Mouse (Mus musculus) heart, embryonic 11.5 days (tissue): ENCODE measurements at regions not wholly inside any gene's neighbourhood (a gene's known extent, or its start where the extent isn't known, plus 50 kb on each side); places are given as distances from the start of the nearest gene placed in this dataset.

Source experiments
- ATAC-seq: fragments of 200-750 bp; cut with Nextera tagmentation; replicated peaks from 2 replicates; pipeline ENCODE4 v1.8.0; 2017; ENCODE audit warnings: moderate library complexity; ENCODE audit not compliant: insufficient number of reproducible peaks, low FRiP score, low TSS enrichment
- H3K27ac ChIP-seq: fragments of 300-500 bp; sonication (generic); 2 replicates; pipeline ENCODE4 v1.5.1; 2014; ENCODE audit warnings: mild to moderate bottlenecking, low read depth, low read length
- H3K27me3 ChIP-seq: fragments of 300-500 bp; sonication (generic); 2 replicates; pipeline ENCODE4 v1.6.1; 2014; ENCODE audit warnings: mild to moderate bottlenecking, low read length, mixed read lengths; ENCODE audit not compliant: control insufficient read depth, insufficient read depth
- H3K36me3 ChIP-seq: fragments of 300-500 bp; sonication (generic); 2 replicates; pipeline ENCODE4 v1.6.1; 2014; ENCODE audit warnings: mild to moderate bottlenecking, low read length, moderate library complexity, mixed read lengths; ENCODE audit not compliant: control insufficient read depth, insufficient read depth
- H3K4me1 ChIP-seq: fragments of 300-500 bp; sonication (generic); 2 replicates; pipeline ENCODE4 v1.6.1; 2014; ENCODE audit warnings: low read length; ENCODE audit not compliant: control insufficient read depth, insufficient read depth
- H3K4me2 ChIP-seq: fragments of 300-500 bp; sonication (generic); 2 replicates; pipeline ENCODE4 v1.6.1; 2014; ENCODE audit warnings: mild to moderate bottlenecking, moderate library complexity
- H3K4me3 ChIP-seq: fragments of 300-500 bp; sonication (generic); 2 replicates; pipeline ENCODE4 v1.5.1; 2014; ENCODE audit warnings: low read depth, low read length
- H3K9ac ChIP-seq: fragments of 300-500 bp; sonication (generic); 2 replicates; pipeline ENCODE4 v1.6.1; 2014; ENCODE audit warnings: mild to moderate bottlenecking, low read depth, low read length, moderate library complexity
- H3K9me3 ChIP-seq: fragments of 300-500 bp; sonication (generic); replicated peaks from 2 replicates; pipeline ENCODE4 v1.6.1; 2016; ENCODE audit warnings: low read length; ENCODE audit not compliant: control insufficient read depth
- WGBS: fragments of 180-500 bp; shearing (Covaris S2); extraction: QIAGEN DNeasy Blood & Tissue Kit; methylation state at CpG from one replicate; pipeline ENCODE4 v1.1.7; 2014; ENCODE audit not compliant: insufficient replicate concordance; 5-methylcytosine and 5-hydroxymethylcytosine counted together

DNA sequence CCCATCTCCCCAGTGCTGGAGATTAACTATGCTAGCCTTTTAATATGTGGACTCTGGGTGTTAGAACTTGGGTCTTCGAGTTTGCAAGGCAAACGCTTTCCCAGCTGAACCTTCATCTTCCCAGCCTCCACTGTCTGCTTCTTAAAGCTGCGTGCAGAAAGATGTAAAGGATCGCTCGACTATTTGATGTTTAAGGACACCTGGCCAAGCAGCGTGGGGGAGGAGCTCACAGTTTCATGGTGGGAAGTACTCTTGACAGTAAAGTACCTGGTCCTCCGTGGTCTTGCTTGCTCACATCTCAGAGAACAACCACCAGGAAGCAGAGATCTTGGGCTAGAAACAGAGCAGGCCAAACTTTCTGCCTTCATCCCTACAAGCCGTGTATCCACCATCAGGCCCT is 113.1 kb downstream of the Gadd45g start:
- no peak for ATAC-seq
- WGBS = 82% methylated on average over 8 of the region's 8 CpGs
- no peak overlapping the region for H3K4me3 ChIP-seq
- no peaks in the 10 kb centered on the region for H3K36me3 ChIP-seq
- H3K9ac ChIP-seq = no peak overlapping the region
- no peak overlapping the region for H3K4me2 ChIP-seq
- H3K27ac ChIP-seq = no peak overlapping the region
- no peaks in the 10 kb centered on the region for H3K9me3 ChIP-seq
- peaks cover 6% of the 10 kb centered on the region for H3K4me1 ChIP-seq
- H3K27me3 ChIP-seq = no peaks in the 10 kb centered on the region

DNA sequence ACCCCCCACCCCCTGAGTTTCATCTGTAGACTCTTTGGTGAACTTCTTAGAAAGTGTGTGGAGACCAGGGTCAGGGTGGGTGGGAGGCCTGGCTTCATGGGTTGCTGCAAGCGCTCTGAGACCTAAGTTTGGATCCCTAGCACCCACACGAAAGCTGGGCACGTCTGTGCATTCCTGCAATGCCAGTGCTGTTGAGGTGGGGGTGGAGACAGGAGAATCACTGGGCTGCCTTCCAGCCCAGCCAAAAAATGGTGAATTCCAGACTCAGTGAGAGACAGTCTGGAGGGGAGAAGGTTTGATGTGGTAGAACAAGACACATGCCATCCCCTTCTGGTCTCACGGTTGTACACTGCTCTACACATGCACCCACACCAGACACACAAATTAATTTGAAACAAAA is 113.8 kb downstream of the Gadd45g start:
- Histone ChIP-seq H3K27ac (no peak overlapping the region), H3K4me2 (no peak overlapping the region), H3K9me3 (no peaks in the 10 kb centered on the region), H3K27me3 (no peaks in the 10 kb centered on the region), H3K4me3 (no peak overlapping the region), H3K36me3 (no peaks in the 10 kb centered on the region), H3K9ac (no peak overlapping the region), H3K4me1 (peaks cover 9% of the 10 kb centered on the region)
- no peak for ATAC-seq
- 73% methylated on average over 4 of the region's 4 CpGs for WGBS

DNA sequence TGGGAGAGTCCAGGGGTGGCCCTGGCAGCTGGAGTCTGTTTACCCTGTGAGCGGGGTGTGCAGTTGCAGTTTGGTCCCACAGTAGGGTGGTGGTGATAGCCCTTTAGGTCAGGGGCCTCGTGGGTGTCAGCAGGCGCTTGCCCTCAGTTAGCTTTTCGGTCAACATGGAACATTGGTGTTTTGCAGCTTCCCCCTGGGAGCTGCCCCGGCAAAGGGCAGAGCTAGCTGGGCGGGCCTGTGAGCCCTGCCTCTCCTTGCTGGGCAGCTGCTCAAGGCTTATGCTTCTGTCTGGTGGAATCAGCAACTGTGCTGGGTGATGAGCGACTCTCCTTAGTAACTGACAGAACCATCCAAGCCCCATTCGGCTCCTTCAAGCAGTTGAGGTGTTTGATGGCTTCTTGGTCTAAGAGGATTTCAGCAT is 115.7 kb downstream of the Gadd45g start:
- no peaks in the 10 kb centered on the region for H3K36me3 ChIP-seq
- WGBS = 55% methylated on average over 8 of the region's 8 CpGs
- H3K9me3 ChIP-seq = no peaks in the 10 kb centered on the region
- no peaks in the 10 kb centered on the region for H3K27me3 ChIP-seq
- ATAC-seq = no peak
- peaks cover 12% of the 10 kb centered on the region for H3K4me1 ChIP-seq
- no peak overlapping the region for H3K4me2 ChIP-seq
- H3K4me3 ChIP-seq = no peak overlapping the region
- 0 out of 2 replicates have a peak overlapping the region, but pooled peaks have one; percentile 22 for H3K27ac ChIP-seq
- H3K9ac ChIP-seq = no peak overlapping the region

DNA sequence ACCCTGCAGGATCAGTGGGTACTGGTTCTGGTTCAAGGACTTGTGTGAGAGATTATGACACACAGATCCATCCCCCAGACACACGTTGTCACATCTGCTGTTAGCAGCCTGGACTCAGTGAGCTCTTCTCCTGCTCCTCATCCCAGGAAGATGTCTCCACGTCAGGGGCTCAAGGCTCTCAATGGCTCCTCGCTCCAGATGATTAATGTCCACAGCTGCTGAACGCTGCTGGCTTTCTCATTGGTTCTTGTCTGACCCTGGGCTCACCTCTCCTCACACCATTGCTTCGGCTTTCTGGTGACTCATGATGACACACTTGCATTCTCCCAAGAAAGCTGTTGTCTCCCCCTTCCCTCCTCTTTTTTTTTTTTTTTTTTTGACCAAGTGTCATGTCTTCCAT is 116.2 kb downstream of the Gadd45g start:
- no peak overlapping the region for H3K27ac ChIP-seq
- peaks cover 12% of the 10 kb centered on the region for H3K4me1 ChIP-seq
- H3K9me3 ChIP-seq = no peaks in the 10 kb centered on the region
- H3K36me3 ChIP-seq = no peaks in the 10 kb centered on the region
- no peak overlapping the region for H3K9ac ChIP-seq
- H3K4me2 ChIP-seq = no peak overlapping the region
- no peaks in the 10 kb centered on the region for H3K27me3 ChIP-seq
- no peak overlapping the region for H3K4me3 ChIP-seq
- 58% methylated on average over 5 of the region's 5 CpGs for WGBS
- no peak for ATAC-seq

DNA sequence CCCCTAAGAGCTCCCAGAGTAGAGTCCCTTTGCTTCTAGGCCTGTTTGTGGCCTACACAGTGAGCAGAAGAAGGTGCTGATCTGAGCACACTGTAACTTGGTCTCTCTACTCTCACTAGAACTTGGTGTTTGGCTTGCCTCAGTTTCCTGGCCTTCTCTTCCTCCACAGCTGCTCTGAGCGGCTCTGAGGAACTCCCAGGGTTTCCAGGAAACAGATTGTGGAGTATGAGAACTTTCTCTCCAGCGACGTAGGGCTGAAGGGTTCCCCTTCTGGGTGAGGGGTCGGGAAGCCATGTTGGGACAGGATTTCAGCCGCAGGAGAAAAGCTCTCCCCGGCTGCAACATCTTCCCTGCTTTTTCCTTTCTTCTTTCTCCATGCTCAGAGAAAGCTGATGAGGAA is 117.5 kb downstream of the Gadd45g start:
- 55% methylated on average over 6 of the region's 6 CpGs for WGBS
- ATAC-seq = no peak

DNA sequence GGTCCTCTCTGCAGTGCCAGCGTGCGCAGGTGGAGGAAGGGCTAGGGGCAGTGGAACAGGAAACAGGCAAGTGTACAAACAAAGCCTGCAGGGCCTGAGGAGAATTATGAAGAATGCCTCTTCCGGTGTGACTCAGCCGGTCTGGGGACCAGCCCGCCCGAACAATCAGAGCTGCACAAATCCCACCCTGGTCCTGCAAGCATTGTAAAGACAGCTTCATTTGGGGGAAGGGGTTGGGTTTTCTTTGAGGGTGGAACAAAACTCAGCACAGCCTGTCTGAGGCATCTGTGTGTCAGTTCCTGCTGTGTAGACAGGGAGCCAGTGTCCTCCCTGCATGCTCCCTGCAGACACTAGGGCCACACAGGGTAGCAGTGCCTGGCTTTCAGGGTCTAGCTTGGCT is 117.9 kb downstream of the Gadd45g start:
- H3K36me3 ChIP-seq = no peaks in the 10 kb centered on the region
- H3K4me2 ChIP-seq = no peak overlapping the region
- 57% methylated on average over 6 of the region's 6 CpGs for WGBS
- H3K4me1 ChIP-seq = peaks cover 18% of the 10 kb centered on the region
- H3K27ac ChIP-seq = 0 out of 2 replicates have a peak overlapping the region, but pooled peaks have one; percentile 18
- no peaks in the 10 kb centered on the region for H3K9me3 ChIP-seq
- no peaks in the 10 kb centered on the region for H3K27me3 ChIP-seq
- no peak overlapping the region for H3K4me3 ChIP-seq
- ATAC-seq = no peak
- H3K9ac ChIP-seq = no peak overlapping the region

More for the DNA sequence above, 117.5 kb downstream of the Gadd45g start:
- Histone ChIP-seq H3K27me3 (no peaks in the 10 kb centered on the region), H3K9me3 (no peaks in the 10 kb centered on the region), H3K4me3 (no peak overlapping the region), H3K4me2 (no peak overlapping the region), H3K27ac (peak overlapping the region; percentile 12; the same call in 1 of the 2 replicates), H3K36me3 (no peaks in the 10 kb centered on the region), H3K4me1 (peaks cover 18% of the 10 kb centered on the region), H3K9ac (no peak overlapping the region)

DNA sequence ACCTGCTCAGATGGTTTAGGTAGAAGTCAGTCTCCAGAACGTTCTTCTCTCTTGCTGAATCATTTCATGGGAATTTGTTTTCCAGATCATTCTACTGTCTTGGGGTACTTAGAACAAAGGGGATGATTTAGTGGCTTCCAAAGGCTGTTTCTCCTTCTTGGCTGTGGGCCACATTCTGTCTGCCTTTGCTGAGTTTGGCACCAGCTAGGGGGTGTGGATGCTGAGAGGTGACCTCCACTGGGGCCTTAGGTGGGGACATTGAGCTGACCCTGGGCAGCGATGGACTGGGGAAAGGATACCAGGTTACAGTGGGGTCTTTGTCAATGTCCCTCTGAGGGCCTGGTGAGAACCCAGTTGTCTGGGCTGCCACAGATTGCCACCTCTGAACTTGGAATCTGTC is 118.4 kb downstream of the Gadd45g start:
- Histone ChIP-seq H3K4me3 (no peak overlapping the region), H3K9ac (no peak overlapping the region), H3K27ac (0 out of 2 replicates have a peak overlapping the region, but pooled peaks have one; percentile 18), H3K4me1 (peaks cover 21% of the 10 kb centered on the region), H3K36me3 (no peaks in the 10 kb centered on the region), H3K9me3 (no peaks in the 10 kb centered on the region), H3K27me3 (no peaks in the 10 kb centered on the region), H3K4me2 (no peak overlapping the region)
- 73% methylated on average over 2 of the region's 2 CpGs for WGBS
- ATAC-seq = no peak

DNA sequence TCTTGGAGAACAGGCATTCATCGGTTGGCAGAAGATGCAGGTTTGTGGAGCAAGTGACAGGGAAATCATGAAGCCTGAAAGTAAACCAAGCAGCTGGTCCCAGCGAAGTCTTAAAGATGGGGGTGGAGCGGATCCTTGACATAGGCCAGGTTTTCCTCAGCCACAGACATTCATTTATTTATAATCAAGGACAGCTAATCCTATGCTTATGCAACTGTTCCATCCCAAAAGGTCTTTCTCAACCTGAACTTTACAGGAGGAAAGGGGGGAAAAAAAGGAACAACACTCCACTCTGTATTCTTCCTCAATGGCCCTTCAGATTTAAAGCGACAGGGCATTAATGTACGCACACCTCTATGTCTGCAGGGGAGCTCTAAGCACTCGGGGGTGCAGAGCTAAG is 121.6 kb downstream of the Gadd45g start:
- no peak for ATAC-seq

DNA sequence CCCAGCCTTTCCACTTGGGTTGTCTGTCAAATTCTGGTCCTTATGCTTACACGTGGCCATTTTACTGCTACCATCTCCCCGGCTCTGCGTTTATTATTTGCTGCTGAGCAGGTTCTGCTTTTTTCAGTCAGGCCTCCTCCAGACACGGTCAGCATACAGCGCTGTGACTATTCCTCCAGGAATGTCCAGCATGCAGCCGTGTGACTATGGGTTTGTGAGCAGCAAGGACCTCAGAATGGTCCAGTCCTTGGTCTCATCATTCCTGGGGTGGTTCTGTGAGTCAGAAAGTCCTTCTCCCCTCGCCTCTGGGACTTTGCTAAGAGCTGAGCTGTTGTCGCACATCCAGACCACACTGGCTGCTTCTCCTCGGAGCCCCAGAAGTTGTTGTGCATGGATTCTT is 122.3 kb downstream of the Gadd45g start:
- no peak for ATAC-seq
- peaks cover 23% of the 10 kb centered on the region for H3K4me1 ChIP-seq
- H3K27me3 ChIP-seq = no peaks in the 10 kb centered on the region
- H3K9me3 ChIP-seq = no peaks in the 10 kb centered on the region
- H3K36me3 ChIP-seq = no peaks in the 10 kb centered on the region
- no peak overlapping the region for H3K4me2 ChIP-seq
- peak overlapping the region; percentile 28; the same call in 1 of the 2 replicates for H3K9ac ChIP-seq
- WGBS = 49% methylated on average over 9 of the region's 9 CpGs
- H3K27ac ChIP-seq = no peak overlapping the region
- no peak overlapping the region for H3K4me3 ChIP-seq

More for the DNA sequence above, 121.6 kb downstream of the Gadd45g start:
- Histone ChIP-seq H3K4me2 (no peak overlapping the region), H3K9me3 (no peaks in the 10 kb centered on the region), H3K27me3 (no peaks in the 10 kb centered on the region), H3K36me3 (no peaks in the 10 kb centered on the region), H3K4me3 (no peak overlapping the region), H3K4me1 (peaks cover 23% of the 10 kb centered on the region), H3K27ac (no peak overlapping the region), H3K9ac (no peak overlapping the region)
- 79% methylated on average over 6 of the region's 6 CpGs for WGBS
